Mouse (Mus musculus) stomach, embryonic 15.5 days (tissue): ENCODE measurements around the gene Nectin2. TPM values are rescaled to one million over a fixed set of nuclear protein-coding genes. Genes with fewer than 3 reads are reported as not detected.

Experiments used
- ATAC-seq: fragments of 200-750 bp; cut with Nextera tagmentation; 2 replicates; pipeline ENCODE4 v1.8.0; 2017; ENCODE audit warnings: low read depth, moderate number of reproducible peaks, moderate TSS enrichment; ENCODE audit not compliant: insufficient read depth, low FRiP score
- H3K27ac ChIP-seq: fragments of 300-500 bp; sonication (generic); 2 replicates; pipeline ENCODE4 v1.5.1; 2015; ENCODE audit warnings: mild to moderate bottlenecking, inconsistent platforms
- H3K27me3 ChIP-seq: fragments of 300-500 bp; sonication (generic); replicated peaks from 2 replicates; pipeline ENCODE4 v1.6.1; 2015; ENCODE audit warnings: inconsistent platforms
- H3K36me3 ChIP-seq: fragments of 300-500 bp; sonication (generic); 2 replicates; pipeline ENCODE4 v1.6.1; 2015; ENCODE audit warnings: inconsistent platforms
- H3K4me1 ChIP-seq: fragments of 300-500 bp; sonication (generic); 2 replicates; pipeline ENCODE4 v1.6.1; 2015; ENCODE audit warnings: inconsistent platforms
- H3K4me2 ChIP-seq: fragments of 300-500 bp; sonication (generic); 2 replicates; pipeline ENCODE4 v1.6.1; 2015; ENCODE audit warnings: mild to moderate bottlenecking, inconsistent platforms
- H3K4me3 ChIP-seq: fragments of 300-500 bp; sonication (generic); replicated peaks from 2 replicates; pipeline ENCODE4 v1.5.1; 2015; ENCODE audit warnings: inconsistent platforms
- H3K9ac ChIP-seq: fragments of 300-500 bp; sonication (generic); 2 replicates; pipeline ENCODE4 v1.6.1; 2015; ENCODE audit warnings: inconsistent platforms
- H3K9me3 ChIP-seq: fragments of 300-500 bp; sonication (generic); 2 replicates; pipeline ENCODE4 v1.6.1; 2016; ENCODE audit warnings: inconsistent platforms
- WGBS: fragments of 180-500 bp; shearing (Covaris S2); methylation state at CpG from one replicate; pipeline ENCODE4 v1.1.7; 2015; 5-methylcytosine and 5-hydroxymethylcytosine counted together
- polyA plus RNA-seq: library from polyadenylated mRNA; unstranded; fragments of >200 nt; fragmentation: Nextera tagmentation; extraction: Ambion mirVana; gene quantifications from 2 replicates; pipeline ENCODE4 v1.2.1, GENCODE M21; 2015

Nectin2 gene
- polyA plus RNA-seq, 1 experiment from 2014 or later = 129 TPM

GRCm38 (mm10) chr7:19782645-19783044 is 32.4 kb upstream of the Nectin2 start:
- H3K36me3 ChIP-seq = no peaks in the 10 kb centered on the region
- H3K9ac ChIP-seq = no peak overlapping the region
- WGBS = 89% methylated on average over 4 of the region's 4 CpGs
- H3K4me3 ChIP-seq = no peak overlapping the region
- no peak overlapping the region for H3K27ac ChIP-seq
- no peak for ATAC-seq
- H3K4me1 ChIP-seq = no peaks in the 10 kb centered on the region
- H3K9me3 ChIP-seq = no peaks in the 10 kb centered on the region
- H3K27me3 ChIP-seq = no peaks in the 10 kb centered on the region
- no peak overlapping the region for H3K4me2 ChIP-seq

- no peak overlapping the region for H3K27ac ChIP-seq
- 84% methylated on average over 7 of the region's 7 CpGs for WGBS
- no peak for ATAC-seq
Observed at GRCm38 (mm10) chr7:19781741-19782140, 31.5 kb upstream of the Nectin2 start.

DNA sequence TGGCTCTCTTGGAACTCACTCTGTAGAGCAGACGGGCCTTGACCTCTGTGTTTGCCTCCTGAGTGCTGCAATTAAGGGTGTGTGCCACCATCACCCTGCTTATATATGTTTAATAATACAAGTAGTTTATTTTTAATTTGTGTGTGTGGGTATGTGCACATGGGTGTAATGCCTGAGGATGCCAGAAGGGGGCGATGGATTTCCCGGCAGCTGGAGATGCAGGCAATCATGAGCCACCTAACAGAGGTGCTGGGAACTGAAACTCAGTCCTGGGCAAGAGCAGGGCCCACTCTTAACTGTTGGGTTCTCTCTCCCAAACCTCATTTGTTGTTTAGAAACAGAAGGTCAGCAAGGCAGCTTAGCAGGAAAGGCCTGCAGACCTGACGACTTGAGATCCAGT is 29.6 kb upstream of the Nectin2 start:
- Histone ChIP-seq H3K4me2 (no peak overlapping the region), H3K36me3 (no peaks in the 10 kb centered on the region), H3K9me3 (no peaks in the 10 kb centered on the region), H3K4me1 (no peaks in the 10 kb centered on the region), H3K9ac (no peak overlapping the region), H3K27ac (no peak overlapping the region), H3K4me3 (no peak overlapping the region), H3K27me3 (no peaks in the 10 kb centered on the region)
- no peak for ATAC-seq
- 67% methylated on average over 4 of the region's 4 CpGs for WGBS

More at GRCm38 (mm10) chr7:19781741-19782140, 31.5 kb upstream of the Nectin2 start:
- Histone ChIP-seq H3K27me3 (no peaks in the 10 kb centered on the region), H3K4me1 (no peaks in the 10 kb centered on the region), H3K4me2 (no peak overlapping the region), H3K4me3 (no peak overlapping the region), H3K9me3 (no peaks in the 10 kb centered on the region), H3K36me3 (no peaks in the 10 kb centered on the region), H3K9ac (no peak overlapping the region)

GRCm38 (mm10) chr7:19778645-19779044 is 28.4 kb upstream of the Nectin2 start:
- no peaks in the 10 kb centered on the region for H3K4me1 ChIP-seq
- no peaks in the 10 kb centered on the region for H3K9me3 ChIP-seq
- no peak overlapping the region for H3K4me3 ChIP-seq
- ATAC-seq = no peak
- H3K27ac ChIP-seq = no peak overlapping the region
- H3K4me2 ChIP-seq = no peak overlapping the region
- H3K9ac ChIP-seq = no peak overlapping the region
- 77% methylated on average over 8 of the region's 8 CpGs for WGBS
- H3K27me3 ChIP-seq = no peaks in the 10 kb centered on the region
- no peaks in the 10 kb centered on the region for H3K36me3 ChIP-seq

- Histone ChIP-seq H3K4me1 (no peaks in the 10 kb centered on the region), H3K36me3 (no peaks in the 10 kb centered on the region), H3K9ac (no peak overlapping the region), H3K4me2 (no peak overlapping the region), H3K27me3 (no peaks in the 10 kb centered on the region), H3K9me3 (no peaks in the 10 kb centered on the region), H3K4me3 (no peak overlapping the region), H3K27ac (no peak overlapping the region)
- ATAC-seq = no peak
- 82% methylated on average over 11 of the region's 11 CpGs for WGBS
Observed at GRCm38 (mm10) chr7:19777049-19777723, 26.9 kb upstream of the Nectin2 start.

GRCm38 (mm10) chr7:19771682-19772081 is 21.4 kb upstream of the Nectin2 start:
- no peak overlapping the region for H3K27ac ChIP-seq
- no peak overlapping the region for H3K4me3 ChIP-seq
- 52% methylated on average over 4 of the region's 4 CpGs for WGBS
- H3K4me1 ChIP-seq = peaks cover 30% of the 10 kb centered on the region
- no peak for ATAC-seq
- no peak overlapping the region for H3K9ac ChIP-seq
- peak overlapping the region; percentile 89; the same call in 1 of the 2 replicates for H3K4me2 ChIP-seq
- no peaks in the 10 kb centered on the region for H3K36me3 ChIP-seq
- H3K9me3 ChIP-seq = no peaks in the 10 kb centered on the region
- no peaks in the 10 kb centered on the region for H3K27me3 ChIP-seq

DNA sequence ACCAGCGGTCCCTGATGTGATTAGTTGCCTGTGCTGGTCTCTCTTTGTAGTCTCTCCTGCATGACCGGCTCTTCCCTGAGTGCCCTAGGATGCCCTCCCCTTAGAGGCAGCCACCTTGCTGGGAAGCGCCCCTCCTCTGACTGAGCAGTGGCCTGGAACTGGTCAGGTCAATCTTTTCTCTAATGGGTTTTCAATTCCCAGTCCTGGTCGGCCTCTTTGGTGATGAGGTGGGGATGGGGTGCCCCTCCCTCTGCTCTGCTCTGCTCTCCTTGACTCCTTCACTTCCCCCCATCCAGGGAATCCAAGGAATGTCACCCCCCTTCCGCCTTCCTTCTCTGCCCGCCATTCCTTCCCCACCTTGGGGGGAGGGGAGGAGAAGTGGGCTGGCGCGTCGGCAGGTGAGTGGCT is 20.7 kb upstream of the Nectin2 start, which contains the start of gene Bcam:
Bcam (minus strand) TSS at position 33 of the 408 bp plus-strand sequence.
- H3K36me3 ChIP-seq = no peaks in the 10 kb centered on the region
- H3K9me3 ChIP-seq = no peaks in the 10 kb centered on the region
- peaks cover 30% of the 10 kb centered on the region for H3K4me1 ChIP-seq
- peak; percentile 38; the same call in 1 of the 2 replicates for ATAC-seq
- H3K4me2 ChIP-seq = peak within 1 kb of the TSS; percentile 89
- H3K27ac ChIP-seq = peak within 1 kb of the TSS; percentile 41
- 6% methylated on average over 9 of the region's 9 CpGs for WGBS
- no peaks in the 10 kb centered on the region for H3K27me3 ChIP-seq
- H3K9ac ChIP-seq = peak within 1 kb of the TSS; percentile 8; the same call in 1 of the 2 replicates
- H3K4me3 ChIP-seq = peak within 1 kb of the TSS; percentile 49

GRCm38 (mm10) chr7:19770375-19770754 is 20.1 kb upstream of the Nectin2 start:
- ATAC-seq = peak; percentile 74
- Histone ChIP-seq H3K9ac (peak overlapping the region; percentile 8; the same call in 1 of the 2 replicates), H3K4me1 (peaks cover 30% of the 10 kb centered on the region), H3K4me2 (peak overlapping the region; percentile 89), H3K4me3 (peak overlapping the region; percentile 49), H3K27me3 (no peaks in the 10 kb centered on the region), H3K27ac (peak overlapping the region; percentile 41), H3K36me3 (no peaks in the 10 kb centered on the region), H3K9me3 (no peaks in the 10 kb centered on the region)
- under 1% methylated on average over 28 of the region's 28 CpGs for WGBS

GRCm38 (mm10) chr7:19769434-19770374 is 19.4 kb upstream of the Nectin2 start:
- H3K9ac ChIP-seq = peak overlapping the region; percentile 8; the same call in 1 of the 2 replicates
- no peaks in the 10 kb centered on the region for H3K9me3 ChIP-seq
- H3K4me1 ChIP-seq = peaks cover 30% of the 10 kb centered on the region
- H3K4me3 ChIP-seq = peak overlapping the region; percentile 49
- H3K27ac ChIP-seq = peak overlapping the region; percentile 41
- H3K4me2 ChIP-seq = peak overlapping the region; percentile 89
- WGBS = 9% methylated on average over 16 of the region's 16 CpGs
- no peaks in the 10 kb centered on the region for H3K27me3 ChIP-seq
- ATAC-seq = no peak; the same call in 1 of the 2 replicates
- 0 out of 2 replicates have a peak, but pooled peaks cover 3% of the 10 kb centered on the region for H3K36me3 ChIP-seq

DNA sequence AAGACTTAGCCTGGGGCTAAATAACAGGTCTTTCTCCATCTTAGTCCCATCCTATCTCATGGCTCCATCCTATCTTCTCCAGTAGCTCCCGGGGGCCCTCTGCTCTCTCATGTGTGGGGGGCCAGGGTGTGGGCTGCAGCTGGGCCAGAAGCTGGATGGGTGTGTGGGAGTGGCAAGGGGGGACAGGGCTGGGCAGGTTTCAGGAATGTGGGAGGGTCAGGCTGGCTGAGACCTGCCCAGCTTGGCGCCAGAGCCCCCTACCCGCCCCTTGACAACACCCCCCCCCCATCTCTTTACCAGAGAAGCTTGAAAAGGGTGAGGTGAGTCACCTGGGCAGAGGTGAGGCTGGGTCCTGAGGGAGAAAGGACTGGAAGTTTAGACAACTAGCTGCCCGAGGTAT is 18.7 kb upstream of the Nectin2 start:
- H3K4me3 ChIP-seq = peak overlapping the region; percentile 49
- ATAC-seq = peak; percentile 48
- peaks cover 10% of the 10 kb centered on the region; the same call in 1 of the 2 replicates for H3K36me3 ChIP-seq
- H3K9me3 ChIP-seq = no peaks in the 10 kb centered on the region
- peaks cover 30% of the 10 kb centered on the region for H3K4me1 ChIP-seq
- H3K27me3 ChIP-seq = no peaks in the 10 kb centered on the region
- H3K4me2 ChIP-seq = peak overlapping the region; percentile 89
- no peak overlapping the region for H3K9ac ChIP-seq
- WGBS = 17% methylated on average over 4 of the region's 4 CpGs
- H3K27ac ChIP-seq = peak overlapping the region; percentile 41; the same call in 1 of the 2 replicates

GRCm38 (mm10) chr7:19768251-19768650 is 18.0 kb upstream of the Nectin2 start:
- Histone ChIP-seq H3K4me3 (peak overlapping the region; percentile 49), H3K9me3 (no peaks in the 10 kb centered on the region), H3K27ac (no peak overlapping the region), H3K9ac (no peak overlapping the region), H3K36me3 (peaks cover 15% of the 10 kb centered on the region; the same call in 1 of the 2 replicates), H3K4me1 (peaks cover 30% of the 10 kb centered on the region), H3K4me2 (peak overlapping the region; percentile 89), H3K27me3 (no peaks in the 10 kb centered on the region)
- WGBS = 59% methylated on average over 14 of the region's 14 CpGs
- no peak for ATAC-seq
